Mouse (Mus musculus): ENCODE data around the gene Fam129b.
A peak's percentile ranks its signal among the peaks of the same experiment; 100 is the strongest.

The Fam129b gene

DNA sequence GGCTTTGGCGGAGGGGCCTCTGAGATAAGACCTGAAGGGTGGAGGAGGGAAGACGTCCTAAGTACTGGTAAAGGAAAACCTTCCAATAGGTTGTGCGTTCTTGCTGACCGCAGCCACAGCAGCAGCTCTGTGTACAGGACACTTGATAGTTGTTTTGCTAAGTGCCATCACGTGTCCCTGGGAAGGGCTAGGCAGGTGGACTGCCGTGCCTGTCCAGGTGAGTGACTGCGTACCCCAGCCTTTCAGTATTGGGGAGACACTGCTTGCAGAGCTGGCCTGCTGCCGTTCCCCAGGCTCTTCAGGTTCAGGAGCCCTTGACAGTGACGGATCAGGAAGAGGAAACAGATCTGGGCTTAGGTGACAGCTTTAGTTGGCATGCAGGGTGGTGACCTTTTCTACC lies 15.4 kb downstream of the Fam129b start:
- DNase-seq (ENCODE audit: low read depth, low spot score), result no peak

DNA sequence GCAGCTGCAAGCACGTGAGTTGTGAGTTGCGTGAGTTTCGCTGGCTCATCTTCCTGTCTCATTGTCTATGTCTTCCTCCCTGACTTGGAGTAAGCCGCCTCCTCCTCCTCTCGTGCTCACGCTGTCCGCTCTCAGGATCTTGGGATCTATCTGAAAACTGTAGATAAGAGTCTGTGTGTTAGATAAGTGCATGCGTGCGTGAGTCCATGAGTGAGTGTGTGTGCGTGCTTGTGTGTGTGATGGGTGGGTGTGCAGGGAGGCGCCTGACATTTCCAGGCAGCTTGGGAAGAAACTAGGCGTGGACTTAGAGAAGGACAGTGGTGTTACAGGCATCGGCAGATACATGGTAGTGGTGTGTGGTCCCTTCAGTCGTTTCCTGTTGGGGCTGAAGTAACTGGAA lies 16.6 kb downstream of the Fam129b start:
- DNase-seq (ENCODE audit: low read depth, low spot score), result no peak

DNA sequence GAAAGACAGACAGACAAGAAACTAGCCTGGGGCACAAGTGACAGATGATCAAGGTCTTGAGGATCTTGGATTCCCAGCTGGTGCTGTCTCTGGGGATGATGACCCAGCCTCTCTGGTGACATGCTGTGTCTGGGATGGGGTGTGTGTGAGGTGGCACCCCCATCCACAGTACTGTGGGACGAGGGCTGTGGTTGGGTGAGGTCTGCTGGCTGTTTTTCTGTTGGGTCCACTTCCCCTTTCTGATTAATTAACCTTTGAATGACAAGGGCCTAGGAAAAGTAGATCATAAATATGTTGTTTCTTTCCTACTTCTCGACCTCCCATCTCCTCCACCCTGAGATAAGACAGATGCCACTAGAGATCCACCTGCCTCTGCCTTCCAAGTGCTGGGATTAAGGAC lies 18.2 kb downstream of the Fam129b start:
- no peak for DNase-seq (ENCODE audit: low read depth, low spot score)

DNA sequence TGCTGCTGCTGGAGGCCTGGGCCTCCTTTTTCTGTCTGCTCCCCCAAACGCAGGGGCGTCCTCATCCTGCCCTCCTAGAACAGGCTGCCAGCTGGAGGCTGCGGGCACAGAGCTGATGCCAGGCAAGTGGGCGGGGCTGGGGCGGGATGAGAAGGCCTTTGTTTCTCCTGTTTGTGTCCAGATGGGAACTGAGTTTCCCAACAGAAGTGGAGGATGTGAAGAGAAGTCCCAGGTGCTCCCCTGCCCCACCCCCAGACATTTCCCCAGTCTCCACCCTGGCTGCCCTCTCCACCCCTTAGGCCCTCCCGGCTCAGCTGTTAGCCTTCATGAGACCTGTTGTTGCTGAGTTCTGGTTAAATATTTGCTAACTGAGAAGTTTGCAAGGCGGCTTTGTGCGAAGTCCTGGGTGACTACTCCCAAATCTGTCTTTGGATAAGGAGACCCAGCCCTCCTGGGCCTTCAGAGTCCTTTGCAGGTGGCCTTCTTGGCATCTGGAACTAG lies 19.7 kb downstream of the Fam129b start:
- DNase-seq (ENCODE audit: low read depth, low spot score), result no peak

DNA sequence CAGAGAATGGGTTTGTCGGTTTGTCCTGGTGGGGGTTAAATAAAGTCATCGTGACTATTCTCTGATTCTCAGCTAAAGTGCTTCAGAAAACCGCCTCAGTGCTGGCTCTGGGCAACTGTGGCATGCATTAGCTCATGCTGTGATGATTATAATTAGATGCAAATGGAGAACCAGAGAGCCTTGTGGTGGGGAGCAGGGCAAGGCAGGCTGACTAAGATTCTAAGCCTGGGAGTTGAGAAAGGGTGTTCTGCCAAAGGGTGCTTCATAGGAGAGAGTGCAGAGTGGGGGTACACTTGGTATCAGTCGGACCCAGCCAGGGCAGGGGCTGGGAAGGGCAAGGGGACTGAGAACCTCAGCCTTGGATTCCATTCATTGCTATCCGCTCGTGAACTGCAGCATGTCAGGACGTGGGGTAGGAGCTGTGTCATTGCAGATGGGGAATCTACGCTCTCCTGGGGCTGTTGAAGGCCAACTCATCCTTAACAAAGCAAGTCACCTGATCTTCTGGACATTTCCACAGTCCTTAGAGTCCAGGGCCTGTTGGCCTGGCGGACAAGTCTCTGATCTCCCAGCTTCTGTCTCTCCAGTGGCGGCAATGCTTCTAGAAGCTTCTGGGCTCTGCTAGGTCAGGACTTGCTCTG lies 20.7 kb downstream of the Fam129b start:
- DNase-seq (ENCODE audit: low read depth, low spot score), result no peak

DNA sequence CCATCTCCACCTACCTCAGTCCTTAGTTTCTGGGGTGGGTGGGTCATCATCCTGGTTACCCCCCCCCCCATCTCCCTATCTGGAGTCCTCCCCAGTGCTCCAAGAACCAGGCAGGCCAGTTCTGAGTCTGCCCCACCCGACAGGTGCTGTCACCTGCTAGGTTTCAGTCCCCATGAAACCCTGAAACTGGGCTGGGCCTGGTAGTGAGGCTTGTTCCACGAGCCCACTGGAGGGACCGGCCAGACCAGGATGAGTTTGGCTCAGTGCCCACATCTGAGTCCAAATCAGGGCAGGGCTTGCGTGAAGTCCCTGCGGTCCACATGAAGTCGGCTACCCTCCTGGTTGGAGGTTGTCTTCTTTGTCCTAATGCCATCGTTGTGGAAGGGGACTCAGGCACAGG lies 23.1 kb downstream of the Fam129b start:
- DNase-seq (ENCODE audit: low read depth, low spot score), result no peak

DNA sequence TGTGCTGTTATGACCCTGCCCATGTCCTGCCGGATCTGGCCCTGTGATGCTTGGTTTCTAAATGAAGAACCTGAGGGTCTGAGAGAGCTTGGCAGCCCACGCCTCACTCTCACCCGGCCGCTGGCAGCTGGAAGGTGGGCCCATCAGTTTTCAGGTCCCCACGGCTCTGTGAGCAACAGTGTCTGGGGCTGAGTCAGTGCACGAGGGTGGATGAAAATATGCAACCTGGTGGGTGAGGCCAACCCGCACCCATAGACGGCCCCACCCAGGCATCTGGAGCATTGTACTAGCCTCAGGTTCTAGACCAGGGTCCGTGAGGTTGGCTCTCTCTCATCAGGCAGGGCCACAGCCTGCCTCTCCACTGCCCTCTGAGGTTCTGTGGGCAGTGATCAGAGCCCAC lies 26.2 kb downstream of the Fam129b start:
- DNase-seq (ENCODE audit: low read depth, low spot score), result no peak

DNA sequence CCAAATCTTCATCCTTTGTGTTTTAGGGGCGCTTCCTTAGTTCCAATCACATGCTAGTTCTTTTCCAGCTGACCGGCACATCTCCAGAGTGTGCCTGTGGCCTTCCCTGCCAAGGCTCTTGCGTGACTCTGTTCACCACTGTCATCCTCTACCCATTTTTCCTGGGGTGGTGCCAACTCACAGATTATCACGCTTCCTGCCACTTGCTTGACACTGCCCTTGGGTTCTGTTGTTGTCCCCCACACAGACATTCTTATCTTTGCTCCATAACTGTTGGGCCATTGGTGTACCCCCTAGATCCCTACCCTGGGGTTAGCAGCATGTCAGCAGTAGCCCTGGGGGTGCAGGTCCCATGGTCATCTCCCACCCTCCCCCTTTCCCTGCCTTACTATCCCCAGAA lies 27.6 kb downstream of the Fam129b start:
- no peak for DNase-seq (ENCODE audit: low read depth, low spot score)

DNA sequence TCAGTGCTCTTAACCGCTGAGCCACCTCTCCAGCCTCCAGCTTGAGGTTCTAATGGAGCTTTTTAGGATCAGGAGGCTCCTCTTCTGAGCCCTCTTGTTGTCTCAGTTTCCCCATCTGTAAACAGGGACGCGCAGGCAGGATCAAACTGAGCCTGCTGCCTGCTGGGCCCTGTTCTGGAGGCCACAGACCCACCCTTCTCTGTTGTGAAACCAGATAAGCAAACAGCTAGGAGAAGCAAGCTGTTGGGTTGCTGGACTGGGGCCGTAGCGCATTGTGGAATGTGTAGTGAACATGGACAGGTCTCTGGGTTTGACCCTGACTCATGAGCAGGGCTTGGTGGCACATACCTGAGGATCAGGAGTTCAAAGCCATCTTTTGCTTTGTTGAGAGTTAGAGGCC lies 28.7 kb downstream of the Fam129b start:
- DNase-seq (ENCODE audit: low read depth, low spot score), result no peak

DNA sequence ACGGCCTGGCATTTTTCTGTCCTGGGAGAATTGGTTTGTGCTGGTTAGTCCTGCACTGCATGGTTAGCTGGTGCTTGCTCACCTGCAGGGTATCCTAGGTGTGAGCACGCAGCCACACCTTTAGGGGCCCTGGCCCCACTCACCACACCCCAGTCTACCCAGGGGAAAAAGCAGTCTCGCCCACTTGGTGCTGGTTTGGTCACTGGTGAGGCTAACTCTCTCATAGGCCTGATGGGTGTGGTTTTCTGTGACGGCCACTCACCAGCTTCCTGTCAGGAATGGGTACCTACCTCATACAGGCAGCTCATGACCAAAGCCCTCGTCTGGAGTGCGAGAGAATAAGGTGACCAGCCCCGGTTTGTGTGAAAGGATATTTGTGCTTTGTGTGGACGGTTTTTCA lies 29.4 kb downstream of the Fam129b start:
- DNase-seq (ENCODE audit: low read depth, low spot score), result no peak

DNA sequence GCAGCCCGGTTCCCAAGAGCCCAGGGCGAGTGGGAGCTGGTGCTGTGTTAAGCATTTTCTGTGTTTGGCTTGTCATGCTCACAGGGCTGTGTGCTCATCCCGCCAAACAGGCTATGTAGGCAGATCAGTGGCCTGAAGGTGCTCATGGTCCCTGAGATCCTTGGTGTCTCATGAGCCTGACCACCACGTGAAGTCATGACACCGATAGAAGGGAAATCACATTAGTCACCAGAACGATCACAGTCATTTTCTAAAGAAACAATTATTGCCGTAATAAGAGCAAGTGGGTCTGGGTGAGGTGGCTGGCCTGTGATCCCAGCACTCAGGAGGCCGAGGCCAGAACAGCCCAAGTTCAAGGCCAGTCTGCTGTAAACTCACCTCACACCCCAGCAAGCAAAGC lies 31.5 kb downstream of the Fam129b start:
- DNase-seq (ENCODE audit: low read depth, low spot score), result no peak

DNA sequence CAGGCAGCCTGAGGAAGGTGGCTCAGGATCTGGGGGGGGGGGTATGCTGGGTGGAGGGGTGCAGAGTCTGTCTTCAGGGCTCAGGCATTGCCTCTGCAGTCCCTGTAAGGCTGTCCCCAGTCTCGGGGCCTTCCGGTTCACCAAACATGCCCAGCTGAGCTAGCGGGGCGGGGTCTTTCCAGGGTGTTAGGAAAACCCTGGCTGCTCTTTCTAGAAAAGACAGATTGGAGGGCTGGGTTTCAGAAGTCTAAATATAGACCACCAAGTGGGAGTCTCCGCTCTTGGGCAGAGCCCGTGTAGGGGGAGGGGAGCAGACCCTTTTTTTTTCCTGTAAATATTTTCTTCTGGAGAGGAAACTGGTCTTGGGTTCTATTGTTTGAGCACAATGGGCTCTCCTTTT lies 32.4 kb downstream of the Fam129b start:
- no peak for DNase-seq (ENCODE audit: low read depth, low spot score)

DNA sequence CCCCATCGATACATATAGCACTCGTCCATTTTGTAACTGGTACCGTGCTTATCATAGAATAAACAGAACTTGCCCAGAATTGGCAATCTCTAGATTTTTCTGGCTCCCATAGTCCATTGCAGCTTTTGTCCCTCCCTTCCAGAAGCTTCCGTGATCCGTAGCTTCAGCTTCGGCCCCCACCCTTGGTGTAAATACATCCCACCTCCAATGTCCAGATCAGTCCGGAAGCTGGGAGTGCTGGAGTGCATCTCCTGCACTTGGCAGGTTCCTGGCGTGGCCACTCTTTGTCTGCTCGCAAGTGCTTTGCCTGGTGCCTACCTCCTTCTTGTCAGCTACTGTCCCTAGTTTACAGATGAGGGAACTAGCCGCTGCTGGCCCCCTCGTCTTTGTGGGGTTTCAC lies 32.9 kb downstream of the Fam129b start:
- no peak for DNase-seq (ENCODE audit: low read depth, low spot score)

DNA sequence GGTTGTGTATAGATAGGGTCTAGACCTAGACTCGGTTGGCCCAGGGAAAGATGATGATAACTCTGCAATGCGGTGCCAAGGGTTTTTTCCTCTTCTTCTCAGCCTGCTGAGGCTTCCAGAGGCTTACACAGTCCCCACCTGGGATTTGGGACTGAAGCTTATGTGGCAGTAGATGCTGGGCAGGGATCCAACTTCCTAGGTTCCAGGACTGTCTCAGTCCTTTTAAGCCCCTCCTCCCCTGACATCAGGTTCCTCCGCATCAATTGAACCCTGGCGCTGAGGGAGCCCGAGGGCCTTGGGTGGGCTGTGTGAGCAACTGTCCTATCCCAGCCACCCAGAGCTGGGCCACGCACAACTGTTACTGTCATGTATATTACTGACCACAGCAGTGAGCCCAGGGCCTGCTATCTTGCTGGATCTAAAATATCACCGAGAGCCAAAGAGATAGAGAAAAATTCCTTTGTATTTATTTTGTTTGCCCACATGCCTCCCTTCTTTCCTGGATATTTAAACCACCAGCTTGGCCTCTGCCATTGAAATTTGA lies 35.8 kb downstream of the Fam129b start:
- DNase-seq (ENCODE audit: low read depth, low spot score), result no peak

DNA sequence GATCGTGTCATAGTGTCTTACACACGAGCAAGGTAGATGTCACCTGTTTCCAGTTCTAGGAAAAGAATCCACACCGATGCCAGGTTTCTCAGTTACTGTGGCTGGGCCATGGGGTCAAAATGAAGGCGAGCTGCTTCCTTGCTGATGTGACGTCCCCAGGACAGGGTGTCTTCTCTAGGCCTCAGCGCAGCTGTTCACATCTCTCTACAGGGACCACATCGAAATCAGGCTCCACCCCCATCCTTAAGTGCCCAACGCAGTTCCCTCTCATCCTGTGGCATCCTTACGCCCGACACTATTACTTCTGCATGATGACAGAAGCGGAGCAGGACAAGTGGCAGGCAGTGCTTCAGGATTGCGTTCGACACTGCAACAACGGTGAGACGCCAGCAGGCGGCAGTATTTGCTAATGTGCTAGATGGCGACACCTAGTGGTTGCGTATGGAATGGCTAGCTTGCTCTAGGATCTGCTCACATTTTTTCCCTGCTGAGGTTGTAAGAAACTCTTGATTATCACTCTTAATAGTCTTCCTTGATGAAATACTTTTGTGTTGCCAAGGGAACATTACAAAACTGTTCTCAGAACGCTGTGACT lies 36.4 kb downstream of the Fam129b start:
- peak; percentile 82 for DNase-seq (ENCODE audit: low read depth, low spot score)

DNA sequence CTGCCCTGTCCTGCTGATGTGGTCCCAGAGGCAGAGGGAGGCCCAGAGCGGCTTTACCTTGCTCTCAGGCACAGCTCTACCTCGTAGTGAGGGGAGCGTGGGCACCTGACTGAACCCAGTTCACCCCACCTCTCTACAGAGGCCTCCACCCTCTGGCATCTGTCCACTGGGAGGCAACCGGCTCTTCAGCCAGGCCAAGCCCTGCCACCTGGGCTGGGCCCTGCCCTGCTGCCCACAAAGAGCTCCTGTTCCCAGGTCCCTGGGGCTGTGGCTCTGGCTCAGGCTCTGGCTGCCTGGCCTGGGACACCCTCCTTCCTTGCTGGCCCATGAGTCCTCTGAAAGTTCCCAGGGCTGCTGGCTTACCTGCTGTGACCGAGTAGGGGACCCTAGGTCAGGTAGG lies 38.4 kb downstream of the Fam129b start:
- no peak for DNase-seq (ENCODE audit: low read depth, low spot score)

DNA sequence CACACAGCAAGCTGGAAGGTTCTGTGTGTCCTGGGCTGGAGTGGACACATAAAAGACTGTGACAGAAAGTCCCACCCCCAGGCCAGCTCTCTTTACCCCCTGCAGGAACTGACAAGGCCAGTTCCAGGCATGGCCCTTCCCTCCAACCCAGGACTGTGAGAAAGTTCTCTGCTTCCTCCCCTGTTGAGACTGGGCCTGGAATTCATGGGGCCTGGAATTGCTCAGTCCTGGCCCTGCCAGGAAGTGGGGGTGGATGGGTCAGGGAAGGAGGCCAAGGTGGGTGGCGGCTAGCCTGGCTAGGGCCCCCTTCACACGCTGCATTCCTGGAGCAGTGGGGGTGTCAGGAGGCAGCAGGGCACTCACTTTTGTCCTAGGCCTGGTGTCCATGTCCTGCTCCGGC lies 39.0 kb downstream of the Fam129b start:
- DNase-seq (ENCODE audit: low read depth, low spot score), result no peak

DNA sequence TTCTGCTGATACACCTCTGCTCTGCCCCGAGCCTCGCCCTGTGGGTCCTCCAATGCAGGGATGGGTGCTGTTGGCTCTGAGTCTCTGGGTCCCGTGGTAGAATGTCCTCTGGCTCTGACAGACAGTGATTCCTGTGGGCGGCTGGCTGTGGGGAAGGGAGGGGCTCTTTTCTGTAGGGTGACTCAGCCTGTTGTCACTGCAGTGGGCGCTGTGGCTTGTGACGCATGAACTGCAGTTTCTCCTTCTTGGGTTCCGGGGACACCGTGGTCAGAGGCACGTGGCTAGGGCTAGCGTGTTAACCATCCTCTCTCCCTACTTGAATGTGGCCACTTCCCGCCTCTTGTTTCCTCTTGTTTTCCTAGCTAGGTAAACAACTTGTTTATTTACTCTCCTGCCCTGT lies 41.6 kb downstream of the Fam129b start:
- DNase-seq (ENCODE audit: low read depth, low spot score), result no peak

DNA sequence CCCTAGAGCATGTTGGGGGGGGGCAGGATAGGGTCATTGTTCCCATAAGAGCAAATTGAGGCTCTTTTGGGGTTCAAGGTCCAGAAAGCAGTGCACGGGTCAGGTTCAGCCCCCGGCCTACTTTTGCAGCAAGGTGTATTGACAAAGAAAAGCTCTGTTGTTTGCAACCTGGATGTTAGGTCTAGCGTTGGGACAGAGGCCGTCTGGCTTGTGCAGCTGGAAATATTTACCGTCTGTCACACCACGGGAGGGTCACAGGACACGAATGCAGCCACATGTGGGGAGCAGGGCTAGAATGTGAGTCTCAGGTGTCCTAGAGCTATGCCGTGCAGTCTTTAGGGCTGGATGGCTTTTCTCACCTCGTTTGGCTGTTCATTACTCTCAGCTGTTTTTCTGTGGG lies 42.5 kb downstream of the Fam129b start:
- no peak for DNase-seq (ENCODE audit: low read depth, low spot score)

DNA sequence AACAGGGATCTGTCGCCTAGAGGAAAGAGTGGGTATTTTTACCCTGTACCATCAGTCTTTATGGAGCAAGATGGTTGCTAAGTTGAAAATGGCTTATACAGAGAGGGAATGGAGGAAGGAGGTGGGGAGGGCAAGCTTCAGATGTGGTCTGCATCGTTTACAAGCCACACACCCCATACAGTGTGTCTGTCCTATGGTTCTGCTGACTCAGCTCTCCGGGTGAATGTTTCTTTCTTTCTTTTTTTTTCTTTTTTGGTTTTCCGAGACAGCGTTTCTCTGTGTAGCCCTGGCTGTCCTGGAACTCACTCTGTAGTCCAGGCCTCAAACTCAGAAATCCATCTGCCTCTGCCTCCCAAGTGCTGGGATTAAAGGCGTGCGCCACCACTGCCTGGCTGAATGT lies 45.3 kb downstream of the Fam129b start:
- DNase-seq (ENCODE audit: low read depth, low spot score), result no peak

DNA sequence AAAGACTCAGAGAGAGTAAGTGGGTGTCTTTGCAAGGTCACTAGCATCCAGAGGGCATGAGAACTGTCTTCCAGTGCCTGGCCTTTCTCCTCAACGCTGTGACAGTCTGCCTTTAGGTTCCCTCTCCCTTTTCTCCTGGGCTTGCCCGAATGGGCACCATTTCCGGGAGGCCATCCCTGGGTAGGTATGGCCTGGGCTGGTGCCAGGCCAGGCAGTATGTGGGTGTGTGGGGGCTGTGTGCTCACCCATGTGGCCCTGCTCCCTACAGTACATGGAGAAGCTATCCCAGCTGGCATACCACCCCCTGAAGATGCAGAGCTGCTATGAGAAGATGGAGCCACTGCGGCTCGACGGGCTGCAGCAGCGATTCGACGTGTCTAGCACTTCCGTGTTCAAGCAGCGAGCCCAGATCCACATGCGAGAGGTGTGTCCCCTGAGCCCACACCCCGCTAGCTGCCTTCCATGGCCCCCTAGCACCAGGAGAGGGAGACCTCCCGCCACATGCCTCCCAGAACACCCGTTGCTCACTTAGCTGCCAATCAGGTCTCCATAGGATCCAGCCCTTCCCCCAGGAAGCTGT lies 46.0 kb downstream of the Fam129b start:
- DNase-seq (ENCODE audit: low read depth, low spot score), result no peak

DNA sequence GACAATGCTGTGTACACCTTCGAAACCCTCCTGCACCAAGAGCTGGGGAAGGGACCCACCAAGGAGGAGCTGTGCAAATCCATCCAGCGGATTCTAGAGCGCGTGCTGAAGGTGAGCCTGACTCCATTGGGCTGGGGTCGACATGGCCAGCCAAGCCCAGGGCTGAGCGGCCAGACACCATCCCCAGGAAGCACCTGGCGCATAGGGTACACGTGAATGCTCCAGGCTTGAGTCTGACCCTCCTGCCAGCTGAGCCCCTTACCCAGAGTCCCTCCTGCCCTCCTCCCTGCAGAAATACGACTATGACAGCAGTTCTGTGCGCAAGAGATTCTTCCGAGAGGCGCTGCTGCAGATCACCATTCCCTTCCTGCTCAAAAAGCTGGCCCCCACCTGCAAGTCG lies 46.6 kb downstream of the Fam129b start:
- no peak for DNase-seq (ENCODE audit: low read depth, low spot score)

DNA sequence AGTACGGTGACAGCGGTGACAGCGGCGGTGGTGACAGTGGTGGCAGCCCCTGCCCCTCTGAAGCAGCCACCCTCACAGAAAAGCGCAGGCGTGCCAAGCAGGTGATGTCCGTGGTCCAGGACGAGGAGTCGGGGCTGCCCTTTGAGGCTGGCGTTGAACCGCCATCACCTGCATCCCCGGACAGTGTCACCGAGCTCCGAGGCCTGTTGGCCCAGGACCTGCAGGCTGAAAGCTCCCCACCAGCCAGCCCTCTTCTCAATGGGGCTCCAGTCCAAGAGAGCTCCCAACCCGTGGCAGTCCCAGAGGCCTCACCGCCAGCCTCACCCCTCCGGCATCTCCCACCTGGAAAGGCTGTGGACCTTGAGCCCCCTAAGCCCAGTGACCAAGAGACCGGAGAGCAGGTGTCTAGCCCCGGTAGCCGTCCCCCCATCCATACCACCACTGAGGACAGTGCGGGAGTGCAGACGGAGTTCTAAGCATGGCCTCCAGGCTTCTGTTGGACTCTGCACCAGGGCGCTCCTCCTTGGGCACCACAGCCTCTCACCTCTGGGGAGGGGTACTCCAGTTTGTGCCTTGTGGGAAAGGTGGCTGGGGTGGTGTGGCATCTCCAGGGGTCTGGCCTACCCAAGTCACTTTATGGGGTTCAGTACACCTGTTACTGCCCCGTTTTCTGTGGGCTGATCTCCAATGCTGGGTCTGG lies 47.8 kb downstream of the Fam129b start:
- DNase-seq (ENCODE audit: low read depth, low spot score), result no peak
